Mouse (Mus musculus) heart, postnatal 14 days (tissue): ENCODE results near the gene Phf7. TPM values are rescaled to one million over a fixed set of nuclear protein-coding genes. Genes with fewer than 3 reads are reported as not detected.

Experiments used
- DNase-seq, 2 experiments: peaks; one replicate each; pipeline ENCODE4 v3.0.0; 2021 to 2022
- intact Hi-C: fragments of 180-260 bp; cut with DNase I; formaldehyde crosslinking; loops from one replicate; pipeline ENCODE4 v1.15.1; 2025
- total RNA-seq, 2 experiments: library from RNA; stranded (reverse); gene quantifications; 2 replicates each; pipeline ENCODE4 v1.2.3; 2021

Phf7 gene
- total RNA-seq, 2 experiments from 2014 or later: 4.3 to 4.6 TPM

GRCm38 (mm10) chr14:31233996-31234591 lies 17.0 kb downstream of the Phf7 start:
- intact Hi-C loops: loop anchor here (1.0 kb wide), 1 partner anchor 19 kb away; no protein-coding TSS in a partner anchor
- DNase-seq: peak; percentile 83 to 92

GRCm38 (mm10) chr14:31233070-31233995 lies 17.8 kb downstream of the Phf7 start:
- intact Hi-C loops: loop anchor here (1.0 kb wide), 1 partner anchor 18 kb away; no protein-coding TSS in a partner anchor
- DNase-seq: peak in 1 of 2 experiments; percentile 40

GRCm38 (mm10) chr14:31232404-31233069 lies 18.6 kb downstream of the Phf7 start:
- no peak for DNase-seq

GRCm38 (mm10) chr14:31230442-31230841 lies 20.7 kb downstream of the Phf7 start:
- intact Hi-C loops: no loop called here
- no peak for DNase-seq

More at GRCm38 (mm10) chr14:31232404-31233069, 18.6 kb downstream of the Phf7 start:
- intact Hi-C loops: loop anchor here (1.0 kb wide), 1 partner anchor 17 kb away; no protein-coding TSS in a partner anchor

- peak in 1 of 2 experiments; percentile 15 for DNase-seq
- intact Hi-C loops: no loop called here
These were observed 22.9 kb downstream of the Phf7 start for GRCm38 (mm10) chr14:31228234-31228633.

GRCm38 (mm10) chr14:31226978-31227377 lies 24.1 kb downstream of the Phf7 start:
- peak; percentile 57 to 67 for DNase-seq
- intact Hi-C loops: no loop called here

GRCm38 (mm10) chr14:31217666-31218065 lies 33.5 kb downstream of the Phf7 start, which contains the start of gene Sema3g:
Gene Sema3g (plus strand): TSS chr14:31217860.
- intact Hi-C loops: loop anchor here (5.0 kb wide), 1 partner anchor 35 kb away; the partner anchor contains the start of genes Bap1 and Phf7
- peak; percentile 68 to 71 for DNase-seq

GRCm38 (mm10) chr14:31216846-31217245 lies 34.3 kb downstream of the Phf7 start, which contains the start of gene Nisch:
Gene Nisch (minus strand): TSS chr14:31216946.
- intact Hi-C loops: loop anchor here (5.0 kb wide), 1 partner anchor 35 kb away; the partner anchor contains the start of genes Bap1 and Phf7
- DNase-seq: no peak

- DNase-seq: peak; percentile 67 to 83
These were observed 35.7 kb downstream of the Phf7 start for GRCm38 (mm10) chr14:31215157-31216002.

GRCm38 (mm10) chr14:31214684-31215083 lies 36.4 kb downstream of the Phf7 start:
- no peak for DNase-seq
- intact Hi-C loops: loop anchor here (1.0 to 5.0 kb wide), 2 partner anchors 19 to 38 kb away; partner anchors contain the start of genes Bap1 and Phf7

More at GRCm38 (mm10) chr14:31215157-31216002, 35.7 kb downstream of the Phf7 start:
- intact Hi-C loops: loop anchor here (1.0 to 5.0 kb wide), 2 partner anchors 18 to 37 kb away; partner anchors contain the start of genes Bap1 and Phf7

- intact Hi-C loops: no loop called here
These were observed 37.2 kb downstream of the Phf7 start for GRCm38 (mm10) chr14:31213868-31214267.

GRCm38 (mm10) chr14:31212499-31212898 lies 38.6 kb downstream of the Phf7 start:
- intact Hi-C loops: no loop called here
- DNase-seq: no peak

More at GRCm38 (mm10) chr14:31213868-31214267, 37.2 kb downstream of the Phf7 start:
- no peak for DNase-seq

GRCm38 (mm10) chr14:31211854-31212253 lies 39.3 kb downstream of the Phf7 start:
- intact Hi-C loops: no loop called here

GRCm38 (mm10) chr14:31209133-31209557 lies 42.0 kb downstream of the Phf7 start:
- intact Hi-C loops: loop anchor here (5.0 kb wide), 1 partner anchor 128 kb away; the partner anchor contains the start of gene Capn7
- peak; percentile 56 to 67 for DNase-seq

More at GRCm38 (mm10) chr14:31211854-31212253, 39.3 kb downstream of the Phf7 start:
- DNase-seq: no peak

- intact Hi-C loops: loop anchor here (5.0 kb wide), 1 partner anchor 129 kb away; the partner anchor contains the start of gene Capn7
These were observed 43.0 kb downstream of the Phf7 start, which contains the start of gene Tnnc1 for GRCm38 (mm10) chr14:31208084-31208483. Gene Tnnc1 (plus strand): TSS chr14:31208312.

GRCm38 (mm10) chr14:31207070-31207830 lies 43.9 kb downstream of the Phf7 start:
- intact Hi-C loops: loop anchor here (5.0 kb wide), 1 partner anchor 130 kb away; the partner anchor contains the start of gene Capn7
- DNase-seq: no peak

More at GRCm38 (mm10) chr14:31208084-31208483, 43.0 kb downstream of the Phf7 start, which contains the start of gene Tnnc1:
- DNase-seq: peak; percentile 57 to 71

- DNase-seq: peak; percentile 97 to 98
- intact Hi-C loops: loop anchor here (5.0 kb wide), 1 partner anchor 131 kb away; the partner anchor contains the start of gene Capn7
These were observed 44.6 kb downstream of the Phf7 start for GRCm38 (mm10) chr14:31206472-31206981.
